Mouse (Mus musculus): Measurements from ENCODE around the gene Ftcd.

Ftcd gene

DNA sequence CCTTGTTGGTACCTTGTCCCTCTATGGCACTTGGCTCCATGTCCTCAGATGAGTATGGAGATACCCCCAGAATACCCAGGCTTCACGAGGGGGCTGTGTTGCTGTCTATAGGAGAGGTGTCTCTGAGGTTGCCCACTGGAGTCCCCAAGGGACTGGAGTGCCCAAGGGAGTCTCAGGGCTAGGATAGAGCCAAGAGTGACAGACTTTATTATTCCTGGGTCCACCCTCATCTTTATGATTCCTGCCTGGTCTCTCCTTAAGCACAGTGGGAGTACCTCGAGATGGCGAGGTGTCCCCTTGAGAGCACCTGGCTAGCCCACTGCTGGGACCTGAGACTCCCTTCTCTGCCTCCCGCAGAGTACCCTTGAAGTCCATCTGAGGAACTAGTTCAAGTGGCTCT, 47.0 kb downstream of the Ftcd start:
- DNase-seq = no peak

- DNase-seq = peak; percentile 61
These were observed 47.7 kb downstream of the Ftcd start, which contains the start of gene Col6a2 for GRCm38 (mm10) chr10:76622928-76623680. Gene Col6a2, minus strand, starts transcription at chr10:76623630.

DNA sequence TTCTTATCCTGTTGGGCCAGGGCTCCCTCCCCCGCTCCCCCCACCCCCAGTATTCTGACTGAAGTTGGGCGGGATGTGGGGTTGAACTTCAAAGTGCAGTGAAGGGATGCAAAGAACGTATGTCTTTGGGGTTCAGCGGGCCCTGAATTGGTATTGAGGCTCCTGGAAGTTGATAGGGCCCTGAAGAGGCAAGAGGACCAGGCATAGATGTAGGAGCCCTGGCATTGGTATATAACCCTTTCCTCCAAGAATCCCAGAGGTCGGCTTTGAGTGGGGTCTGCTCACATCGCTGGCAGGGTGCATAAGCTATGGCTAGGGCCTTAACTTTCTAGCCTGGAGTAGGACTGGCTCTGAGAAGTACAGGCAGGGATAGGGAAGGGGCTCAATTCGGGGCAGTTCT, 48.3 kb downstream of the Ftcd start:
- DNase-seq = no peak

GRCm38 (mm10) chr10:76624903-76625302, 49.5 kb downstream of the Ftcd start:
- DNase-seq = no peak

DNA sequence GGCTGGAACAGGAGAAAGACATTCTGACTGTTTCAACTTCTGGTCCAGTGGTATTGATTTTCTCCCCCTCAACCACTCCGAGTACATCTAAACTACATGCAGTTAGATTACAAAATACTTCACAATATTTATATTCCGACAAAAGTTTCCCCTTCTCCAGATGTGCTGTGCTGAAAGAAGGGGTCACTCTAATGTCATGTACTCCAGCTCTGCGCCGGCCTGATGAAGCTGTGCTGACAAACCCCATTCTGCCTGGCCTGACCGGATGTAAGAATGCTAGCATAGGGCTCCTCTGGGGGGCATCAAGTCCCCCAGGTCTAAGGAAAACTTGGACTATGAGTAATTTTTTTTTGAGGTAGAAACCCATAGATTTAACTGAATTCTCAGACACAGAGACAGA, 52.3 kb downstream of the Ftcd start:
- no peak for DNase-seq

DNA sequence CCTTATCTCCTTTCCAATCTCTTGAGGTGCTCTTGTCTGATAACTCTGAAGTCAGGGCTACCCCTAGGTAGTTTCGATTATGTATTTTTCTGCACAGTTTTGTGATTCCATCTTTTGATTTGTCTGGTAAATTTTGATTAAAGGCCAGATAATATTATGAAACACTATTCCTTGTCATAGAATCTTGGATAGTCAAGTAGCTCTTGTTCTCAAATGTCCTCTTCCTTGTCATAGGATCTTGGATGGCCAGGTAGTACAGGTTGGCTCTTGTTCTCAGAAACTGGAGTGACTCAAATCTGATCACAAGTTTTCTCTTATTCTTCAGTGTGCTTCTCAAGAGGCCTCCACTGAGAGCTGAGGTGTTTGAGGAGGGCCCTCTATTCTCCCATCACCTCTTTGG, 55.2 kb downstream of the Ftcd start:
- no peak for DNase-seq

DNA sequence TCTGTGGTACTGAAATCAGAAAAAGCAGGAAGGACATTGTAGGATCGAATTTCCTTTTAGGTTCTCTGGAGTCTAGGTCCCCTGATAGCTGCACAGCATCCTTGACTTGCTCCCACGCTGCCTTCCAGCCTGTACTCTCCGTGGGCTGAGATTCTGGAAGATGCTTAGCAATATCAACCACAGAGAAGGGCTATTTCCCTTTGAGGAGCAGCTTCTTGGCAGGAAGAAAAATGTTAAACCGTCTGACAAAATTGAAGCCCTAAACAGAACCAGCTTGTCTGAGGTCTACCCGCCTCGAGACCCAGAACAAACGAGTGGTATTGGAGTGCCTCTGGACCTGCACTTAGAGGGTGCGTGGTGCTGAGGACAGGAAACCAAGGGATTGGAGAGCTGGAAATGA, 57.2 kb downstream of the Ftcd start:
- DNase-seq = no peak

DNA sequence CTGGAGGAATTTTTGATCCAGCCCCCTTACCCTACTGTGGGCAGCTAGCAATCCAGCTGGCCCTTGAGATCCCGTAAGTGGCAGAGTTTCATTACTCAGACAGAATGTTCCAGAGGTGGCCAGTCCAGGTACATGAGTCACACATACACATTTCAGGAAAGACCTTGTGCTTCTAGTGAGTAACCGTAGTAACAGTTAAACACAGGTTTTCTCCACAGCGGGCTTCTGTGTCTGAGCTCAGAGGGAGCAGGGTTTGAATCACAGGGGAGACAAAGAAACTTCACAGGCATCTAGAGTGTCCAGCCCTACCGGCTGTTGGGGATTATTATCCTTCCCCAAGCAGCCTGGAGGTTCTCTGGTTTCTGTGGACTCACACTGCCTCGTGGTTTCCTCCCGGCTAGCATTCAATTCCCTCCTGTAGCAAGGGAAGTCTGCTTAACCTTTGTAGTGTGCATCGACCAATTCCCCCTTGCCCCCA, 58.7 kb downstream of the Ftcd start:
- no peak for DNase-seq

GRCm38 (mm10) chr10:76634584-76634983, 59.1 kb downstream of the Ftcd start:
- DNase-seq = no peak

DNA sequence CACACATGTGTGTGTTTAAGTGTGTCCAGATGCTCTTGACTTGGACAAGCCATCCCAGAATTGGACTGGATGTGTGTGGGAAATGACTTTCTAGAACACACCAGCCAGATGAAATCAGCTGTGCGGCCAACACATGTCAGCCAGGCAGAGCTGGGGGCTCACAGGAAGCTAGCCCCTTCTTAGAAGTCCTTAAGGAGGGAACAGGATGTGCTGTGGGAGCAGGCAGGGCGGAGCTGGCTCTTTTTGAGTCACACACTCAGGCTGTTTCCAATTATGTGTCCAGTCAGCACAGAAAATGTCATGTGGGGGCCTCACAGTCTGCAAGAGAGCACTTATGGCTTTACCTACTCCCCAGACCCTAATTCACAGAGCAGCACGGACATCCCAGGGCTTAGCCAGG, 60.6 kb downstream of the Ftcd start:
- DNase-seq = no peak

DNA sequence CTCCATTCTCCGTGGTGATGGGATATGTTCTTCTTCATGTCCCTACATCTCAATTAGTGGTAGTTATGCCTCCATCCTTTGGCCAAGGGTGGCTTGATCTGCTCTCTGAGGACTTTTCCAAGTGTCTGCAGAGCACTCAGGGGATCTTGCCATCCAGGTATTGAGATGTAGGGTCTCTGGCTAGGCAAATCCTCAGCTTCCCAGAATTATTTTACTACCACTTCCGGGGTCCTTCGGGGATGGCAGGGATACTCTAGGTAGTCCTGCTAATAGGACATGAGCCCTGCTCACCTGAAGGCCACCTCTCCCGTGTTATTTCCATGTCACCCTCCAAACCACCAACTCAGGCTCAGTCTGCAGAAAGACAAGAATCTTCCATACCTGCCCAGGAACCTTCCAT, 61.2 kb downstream of the Ftcd start:
- DNase-seq = no peak
